Mouse (Mus musculus): ENCODE measurements around the gene Orc1. TPM values are rescaled to one million over a fixed set of nuclear protein-coding genes. Genes with fewer than 3 reads are reported as not detected.

Orc1 gene
- polyA plus RNA-seq (2015; fragmentation: Nextera tagmentation; extraction: Ambion mirVana): 6.6 and 8.1 TPM in 2 replicates

DNA sequence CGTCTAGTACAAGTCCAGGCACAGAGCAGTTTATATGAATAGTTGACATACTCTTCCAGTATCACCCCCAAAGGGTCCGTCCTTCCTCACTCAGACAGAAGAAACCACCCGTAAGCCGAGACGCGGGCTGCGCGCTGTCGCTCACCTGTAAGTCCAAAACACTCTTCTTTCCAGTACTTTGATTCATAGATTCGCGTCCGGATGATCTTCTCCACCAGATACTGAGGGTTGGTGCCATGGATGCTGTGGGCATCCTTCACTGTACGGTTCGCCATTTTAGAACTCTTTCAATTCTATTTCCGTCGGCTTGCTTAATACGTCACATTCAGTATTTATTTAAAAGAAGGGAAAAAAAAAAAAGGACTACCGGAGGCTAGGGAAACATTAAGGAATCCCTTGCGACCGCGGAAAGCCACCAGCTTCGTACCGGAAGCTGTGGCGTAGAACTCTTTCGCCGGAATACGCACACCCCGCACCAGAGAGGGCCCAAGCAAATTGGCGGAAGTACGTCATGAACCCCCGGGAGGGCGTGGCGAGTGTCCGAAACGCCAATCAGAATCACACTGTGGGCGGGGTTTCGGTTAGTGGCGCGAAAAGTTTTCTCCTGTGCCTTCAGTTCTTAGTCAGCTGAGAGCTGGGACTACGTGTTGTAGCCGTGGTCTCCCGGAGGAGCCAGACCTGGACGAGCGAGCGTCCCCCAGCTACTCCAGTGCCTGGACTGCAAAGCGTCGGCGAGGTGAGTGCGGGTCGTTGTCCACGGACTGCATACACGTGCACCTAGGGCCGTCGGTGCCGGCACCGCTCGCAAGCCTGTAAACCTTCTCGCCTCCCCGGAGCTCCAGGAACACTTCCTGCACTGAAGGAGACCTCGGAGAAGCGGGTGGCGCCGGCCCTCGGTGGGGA lies at the start of gene Orc1, which contains the start of gene Prpf38a:
Orc1 (plus strand) TSS at position 584 of the 903 bp plus-strand sequence.
Prpf38a (minus strand) TSS at position 497 of the 903 bp plus-strand sequence.
- H3K9me3 ChIP-seq (replicated peaks): no peaks in the 10 kb centered on the region
- H3K4me2 ChIP-seq: peak within 1 kb of the TSS; percentile 78
- H3K36me3 ChIP-seq (ENCODE audit: poor library complexity, severe bottlenecking): peaks cover 17% of the 10 kb centered on the region
- H3K27me3 ChIP-seq: no peaks in the 10 kb centered on the region
- peak within 1 kb of the TSS; percentile 83 for H3K9ac ChIP-seq
- peak within 1 kb of the TSS; percentile 94 for H3K4me3 ChIP-seq
- peak within 1 kb of the TSS; percentile 70 for H3K27ac ChIP-seq
- H3K4me1 ChIP-seq: peaks cover 28% of the 10 kb centered on the region
- WGBS: under 1% methylated on average over 64 of the region's 64 CpGs
- ATAC-seq: peak; percentile 99

DNA sequence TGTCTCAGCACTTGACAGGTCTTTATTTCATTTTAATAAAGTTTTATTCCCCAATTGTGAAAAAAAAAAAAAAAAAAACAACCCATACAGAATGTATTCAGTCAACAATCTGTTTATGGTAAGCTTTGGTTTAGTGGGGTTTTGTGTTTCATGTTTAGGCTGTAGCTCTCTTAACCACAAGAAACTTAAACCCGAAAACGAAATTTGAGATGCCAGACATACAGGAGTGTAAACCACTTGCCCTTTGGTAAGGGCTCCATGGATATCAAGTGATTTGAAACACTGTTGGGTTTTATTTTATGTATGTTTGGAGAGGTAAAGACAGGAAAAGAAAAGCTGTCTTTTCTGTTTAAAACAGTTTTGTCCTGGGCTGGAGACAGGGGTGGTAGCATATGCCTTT lies 39.5 kb upstream of the Orc1 start:
- Histone ChIP-seq H3K27ac (no peak overlapping the region), H3K4me3 (no peak overlapping the region), H3K4me1 (no peaks in the 10 kb centered on the region), H3K9me3 (replicated peaks) (no peaks in the 10 kb centered on the region), H3K4me2 (no peak overlapping the region), H3K27me3 (no peaks in the 10 kb centered on the region), H3K9ac (no peak overlapping the region), H3K36me3 (ENCODE audit: poor library complexity, severe bottlenecking) (peaks cover 10% of the 10 kb centered on the region)
- ATAC-seq: no peak
- 96% methylated on average over 2 of the region's 2 CpGs for WGBS

DNA sequence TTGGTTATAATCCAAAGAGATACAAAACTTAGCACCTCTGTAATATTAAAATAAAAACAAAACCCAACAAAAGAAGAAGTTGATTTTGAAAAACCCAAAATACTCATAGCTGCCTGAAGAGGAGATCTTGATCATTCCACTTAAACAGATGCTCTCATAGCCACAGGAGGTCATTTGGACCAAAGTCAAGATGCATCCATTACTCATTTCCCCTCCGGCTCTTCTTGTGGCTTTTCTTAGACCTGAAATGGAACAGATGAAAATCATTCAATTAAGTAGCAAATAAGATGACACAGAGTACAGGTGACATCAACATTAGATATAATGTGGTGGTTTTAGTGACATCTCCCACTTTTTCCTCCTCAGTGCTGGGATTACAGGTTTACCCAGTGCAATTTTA lies 14.2 kb upstream of the Orc1 start:
- H3K9me3 ChIP-seq (replicated peaks): no peaks in the 10 kb centered on the region
- H3K4me2 ChIP-seq: no peak overlapping the region
- no peak for ATAC-seq
- H3K36me3 ChIP-seq (ENCODE audit: poor library complexity, severe bottlenecking): peaks cover 86% of the 10 kb centered on the region
- H3K27me3 ChIP-seq: no peaks in the 10 kb centered on the region
- H3K9ac ChIP-seq: no peak overlapping the region
- H3K27ac ChIP-seq: no peak overlapping the region
- WGBS: 86% methylated on average over 1 of the region's 1 CpGs
- no peak overlapping the region for H3K4me3 ChIP-seq
- H3K4me1 ChIP-seq: no peaks in the 10 kb centered on the region

DNA sequence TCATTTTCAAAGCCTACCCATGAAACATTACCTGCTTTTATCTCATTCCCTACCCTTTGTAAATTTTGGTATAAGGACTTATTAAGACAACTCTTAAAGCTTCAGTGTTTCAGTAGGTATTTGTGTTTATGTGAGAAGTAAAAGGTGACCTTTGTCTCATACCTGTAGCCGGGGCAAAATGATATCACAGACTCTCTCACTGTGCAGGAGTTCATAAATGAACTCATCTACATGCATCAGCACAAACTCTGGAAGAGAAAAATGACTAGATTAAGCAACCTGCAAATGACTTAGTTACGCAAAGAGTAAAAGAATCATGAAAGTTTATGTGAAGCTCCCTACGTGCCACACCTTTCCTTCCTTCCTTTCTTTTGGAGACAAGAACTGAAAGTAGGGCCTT lies 6.6 kb upstream of the Orc1 start:
- no peaks in the 10 kb centered on the region for H3K27me3 ChIP-seq
- ATAC-seq: no peak
- WGBS: over 99% methylated on average over 3 of the region's 3 CpGs
- H3K4me3 ChIP-seq: no peak overlapping the region
- H3K4me1 ChIP-seq: peaks cover 6% of the 10 kb centered on the region
- no peak overlapping the region for H3K9ac ChIP-seq
- H3K9me3 ChIP-seq (replicated peaks): no peaks in the 10 kb centered on the region
- peaks cover 66% of the 10 kb centered on the region for H3K36me3 ChIP-seq (ENCODE audit: poor library complexity, severe bottlenecking)
- H3K4me2 ChIP-seq: no peak overlapping the region
- H3K27ac ChIP-seq: no peak overlapping the region

DNA sequence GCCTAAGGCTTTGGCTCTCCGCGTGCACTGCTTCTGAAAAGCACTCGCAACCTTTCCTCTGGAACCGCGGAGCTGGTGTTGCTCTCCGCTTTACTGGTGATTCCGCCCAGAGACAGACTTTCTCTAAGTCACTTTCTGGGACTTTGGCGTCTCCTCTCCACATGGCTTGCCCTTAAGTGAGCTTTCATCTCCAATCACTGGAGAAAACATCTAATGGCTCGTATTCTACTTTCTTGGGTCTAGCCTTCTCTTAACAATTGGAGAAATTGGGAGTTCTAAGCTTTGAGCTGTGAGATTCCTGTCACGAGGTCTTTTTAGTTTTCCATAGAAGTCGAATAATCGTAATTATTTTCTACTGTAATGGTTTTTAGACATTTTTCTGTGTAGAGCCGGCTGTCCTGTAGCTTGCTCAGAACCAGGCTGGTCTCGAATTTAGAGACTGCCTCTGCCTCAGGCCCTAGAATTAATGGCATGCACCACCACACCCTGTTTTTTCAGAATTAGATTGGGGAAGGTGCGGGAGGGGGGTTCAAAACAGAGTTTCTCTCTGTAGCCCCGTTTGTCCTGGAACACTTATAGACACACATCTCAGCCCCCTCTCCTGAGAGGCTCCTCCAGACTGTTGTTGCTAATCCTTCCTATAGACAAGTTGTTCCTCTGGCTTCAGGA lies 654 bp downstream of the Orc1 start:
- Histone ChIP-seq H3K9me3 (replicated peaks) (no peaks in the 10 kb centered on the region), H3K4me3 (peak overlapping the region; percentile 94), H3K27me3 (no peaks in the 10 kb centered on the region), H3K36me3 (ENCODE audit: poor library complexity, severe bottlenecking) (peaks cover 11% of the 10 kb centered on the region), H3K4me2 (peak overlapping the region; percentile 78), H3K4me1 (peaks cover 28% of the 10 kb centered on the region), H3K9ac (peak overlapping the region; percentile 83), H3K27ac (peak overlapping the region; percentile 70; the same call in 1 of the 2 replicates)
- no peak for ATAC-seq
- WGBS: 1% methylated on average over 16 of the region's 16 CpGs

DNA sequence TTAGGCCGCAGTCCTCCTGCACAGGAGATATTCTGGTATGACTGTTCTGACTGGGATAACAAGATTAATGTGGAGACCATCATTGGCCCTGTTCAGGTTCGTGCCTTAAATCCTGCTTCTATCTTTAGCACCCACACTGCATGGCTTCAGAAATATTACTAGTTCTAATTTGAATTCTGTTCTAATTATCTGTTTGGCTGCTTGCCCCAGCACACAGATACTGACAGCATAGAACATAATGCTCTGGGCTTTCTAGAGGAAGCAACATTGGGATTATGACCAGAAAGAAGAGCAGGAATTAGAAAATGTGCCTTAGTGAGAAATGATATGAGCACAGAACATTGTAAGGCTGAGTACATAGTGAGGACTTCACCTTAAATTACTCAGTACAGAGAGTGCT lies 14.2 kb downstream of the Orc1 start:
- 90% methylated on average over 2 of the region's 2 CpGs for WGBS
- ATAC-seq: no peak
- Histone ChIP-seq H3K9ac (no peak overlapping the region), H3K4me1 (no peaks in the 10 kb centered on the region), H3K36me3 (ENCODE audit: poor library complexity, severe bottlenecking) (peaks cover 10% of the 10 kb centered on the region; the same call in 1 of the 2 replicates), H3K9me3 (replicated peaks) (no peaks in the 10 kb centered on the region), H3K4me3 (no peak overlapping the region), H3K27me3 (no peaks in the 10 kb centered on the region), H3K27ac (no peak overlapping the region), H3K4me2 (no peak overlapping the region)

DNA sequence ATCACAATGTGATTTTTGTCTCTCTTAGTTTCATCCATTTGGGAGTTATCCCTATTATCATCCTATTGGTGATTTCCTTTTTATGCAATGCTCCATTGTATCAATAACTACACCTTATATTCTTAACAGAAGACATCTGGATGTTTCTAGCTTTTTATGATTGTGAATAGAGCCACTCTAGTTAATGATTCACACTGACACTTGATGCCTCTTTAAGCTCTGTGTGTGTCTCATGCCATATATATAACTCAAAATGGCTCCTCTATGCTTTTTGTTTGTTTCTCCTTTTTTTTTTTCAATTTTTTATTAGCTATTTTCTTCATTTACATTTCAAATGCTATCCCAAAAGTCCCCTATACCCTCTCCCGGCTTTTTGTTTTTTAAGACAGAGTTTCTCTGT lies 16.6 kb downstream of the Orc1 start:
- peaks cover 14% of the 10 kb centered on the region; the same call in 1 of the 2 replicates for H3K36me3 ChIP-seq (ENCODE audit: poor library complexity, severe bottlenecking)
- no peaks in the 10 kb centered on the region for H3K9me3 ChIP-seq (replicated peaks)
- H3K4me1 ChIP-seq: no peaks in the 10 kb centered on the region
- no peak overlapping the region for H3K4me2 ChIP-seq
- H3K27me3 ChIP-seq: no peaks in the 10 kb centered on the region
- no peak overlapping the region for H3K27ac ChIP-seq
- 97% methylated on average over 1 of the region's 1 CpGs for WGBS
- H3K4me3 ChIP-seq: no peak overlapping the region
- no peak overlapping the region for H3K9ac ChIP-seq
- ATAC-seq: no peak

DNA sequence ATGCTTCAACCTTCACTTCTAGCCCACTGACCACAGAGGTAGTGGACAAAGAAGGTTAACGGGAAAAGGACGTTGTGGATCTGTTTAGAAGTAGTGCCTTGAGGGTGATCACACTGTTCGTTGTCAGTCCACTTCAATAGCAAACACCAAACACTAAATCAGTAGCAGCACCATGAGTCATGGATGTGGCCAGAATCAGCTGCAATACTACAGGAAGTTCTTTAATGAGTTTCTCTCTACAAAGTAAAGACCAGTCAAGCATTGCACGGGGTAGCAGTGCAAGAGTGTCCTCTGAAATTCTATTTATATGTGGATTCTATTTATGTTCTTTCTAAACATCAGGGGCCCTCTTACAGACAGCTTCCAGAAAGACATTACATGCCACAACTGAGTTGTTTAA lies 19.1 kb downstream of the Orc1 start:
- H3K4me3 ChIP-seq: no peak overlapping the region

DNA sequence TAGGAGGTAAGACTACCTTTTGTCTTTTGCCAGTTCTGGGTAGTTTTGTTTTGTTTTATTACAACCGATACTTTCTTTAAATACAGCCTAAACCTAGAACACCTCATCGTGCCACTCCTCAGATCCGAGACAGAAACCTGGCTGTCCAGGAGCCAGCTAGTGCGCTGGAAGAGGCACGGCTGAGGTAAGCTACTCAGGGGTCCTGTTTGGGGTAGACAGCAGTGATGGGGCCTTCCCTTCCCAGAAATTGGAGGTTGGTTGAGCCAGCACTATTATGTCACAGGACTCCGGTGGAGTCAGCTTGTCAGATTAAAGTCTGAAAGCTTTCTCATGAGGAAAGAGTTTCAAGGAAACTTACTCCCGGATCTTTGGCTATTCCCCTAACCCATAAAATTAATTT lies 22.6 kb downstream of the Orc1 start:
- peaks cover 56% of the 10 kb centered on the region for H3K36me3 ChIP-seq (ENCODE audit: poor library complexity, severe bottlenecking)
- 98% methylated on average over 7 of the region's 7 CpGs for WGBS
- no peaks in the 10 kb centered on the region for H3K9me3 ChIP-seq (replicated peaks)
- no peak overlapping the region for H3K4me2 ChIP-seq
- H3K4me1 ChIP-seq: no peaks in the 10 kb centered on the region
- H3K27ac ChIP-seq: no peak overlapping the region
- ATAC-seq: no peak
- no peaks in the 10 kb centered on the region for H3K27me3 ChIP-seq
- H3K9ac ChIP-seq: no peak overlapping the region
- no peak overlapping the region for H3K4me3 ChIP-seq

More for the DNA sequence above, 19.1 kb downstream of the Orc1 start:
- H3K4me2 ChIP-seq: no peak overlapping the region
- no peak overlapping the region for H3K27ac ChIP-seq
- peaks cover 27% of the 10 kb centered on the region for H3K36me3 ChIP-seq (ENCODE audit: poor library complexity, severe bottlenecking)
- H3K9ac ChIP-seq: no peak overlapping the region
- no peak for ATAC-seq
- no peaks in the 10 kb centered on the region for H3K9me3 ChIP-seq (replicated peaks)
- no peaks in the 10 kb centered on the region for H3K4me1 ChIP-seq
- H3K27me3 ChIP-seq: no peaks in the 10 kb centered on the region
- WGBS: 94% methylated on average over 4 of the region's 4 CpGs

DNA sequence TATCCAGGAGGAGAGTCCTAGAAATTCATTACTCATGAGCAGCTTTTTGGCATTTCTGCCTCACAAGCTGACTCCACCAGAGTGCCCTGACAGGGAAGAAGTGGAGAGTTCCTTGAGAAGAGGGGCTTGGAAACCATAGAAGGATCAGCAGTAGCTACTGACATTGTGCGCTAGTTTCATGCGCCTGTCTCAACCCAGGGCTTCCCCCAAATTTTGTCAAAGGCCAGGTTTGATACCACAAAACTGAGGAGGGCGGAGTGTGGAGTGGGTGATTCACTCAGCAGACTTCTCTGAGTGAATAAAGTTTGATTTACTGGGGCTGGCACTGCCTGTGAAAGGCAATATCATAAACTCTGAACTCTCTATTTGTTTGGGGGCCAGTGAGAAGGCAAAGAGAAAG lies 29.4 kb downstream of the Orc1 start:
- 95% methylated on average over 3 of the region's 3 CpGs for WGBS
- no peak overlapping the region for H3K9ac ChIP-seq
- no peak overlapping the region for H3K4me2 ChIP-seq
- no peaks in the 10 kb centered on the region for H3K27me3 ChIP-seq
- ATAC-seq: no peak
- H3K9me3 ChIP-seq (replicated peaks): no peaks in the 10 kb centered on the region
- H3K4me1 ChIP-seq: no peaks in the 10 kb centered on the region
- H3K27ac ChIP-seq: no peak overlapping the region
- peaks cover 40% of the 10 kb centered on the region for H3K36me3 ChIP-seq (ENCODE audit: poor library complexity, severe bottlenecking)
- no peak overlapping the region for H3K4me3 ChIP-seq

DNA sequence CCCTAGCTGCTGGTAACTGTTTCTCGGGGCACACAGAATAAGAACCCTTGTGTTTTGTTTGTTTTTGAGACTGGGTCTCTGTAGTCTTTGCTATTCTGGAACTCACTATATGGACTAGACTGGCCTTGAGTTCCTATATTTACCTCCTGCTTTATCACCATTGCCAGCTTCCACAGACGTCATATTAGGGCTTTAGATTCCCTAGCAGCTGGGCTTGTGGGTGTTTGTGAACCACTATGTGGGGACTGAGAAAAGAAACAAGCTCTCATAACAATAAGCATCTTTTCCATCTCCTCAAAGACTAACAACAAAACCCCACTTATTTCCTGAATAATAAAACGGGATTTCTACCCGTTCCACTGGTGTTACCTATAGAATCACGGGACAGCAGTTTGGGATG lies 31.7 kb downstream of the Orc1 start:
- H3K36me3 ChIP-seq (ENCODE audit: poor library complexity, severe bottlenecking): peaks cover 25% of the 10 kb centered on the region
- WGBS: 88% methylated on average over 5 of the region's 5 CpGs
- ATAC-seq: no peak

DNA sequence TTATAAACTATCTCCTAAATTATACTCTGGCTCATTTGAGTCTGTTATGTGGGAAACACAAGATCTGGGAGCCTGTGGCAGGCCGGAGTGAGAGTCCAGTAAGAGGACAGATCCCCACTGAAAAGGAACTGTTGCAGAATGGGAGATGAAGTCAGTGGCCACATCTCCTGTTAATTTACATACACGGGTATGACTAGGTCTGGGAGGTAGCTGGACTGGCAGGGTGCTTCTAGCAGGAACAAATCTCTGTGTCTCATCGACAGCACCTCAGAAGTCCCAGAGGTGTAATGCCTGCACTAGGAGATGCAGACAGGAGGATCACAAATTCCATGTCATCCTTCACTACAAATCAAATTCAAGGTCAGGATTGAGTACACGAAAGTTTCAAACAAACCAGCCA lies 39.4 kb downstream of the Orc1 start:
- Histone ChIP-seq H3K9me3 (replicated peaks) (no peaks in the 10 kb centered on the region), H3K36me3 (ENCODE audit: poor library complexity, severe bottlenecking) (peaks cover 5% of the 10 kb centered on the region; the same call in 1 of the 2 replicates), H3K4me3 (peak overlapping the region; percentile 76; the same call in 1 of the 2 replicates), H3K27me3 (no peaks in the 10 kb centered on the region), H3K4me2 (peak overlapping the region; percentile 86), H3K27ac (no peak overlapping the region), H3K9ac (peak overlapping the region; percentile 95), H3K4me1 (peaks cover 19% of the 10 kb centered on the region)
- ATAC-seq: no peak
- WGBS: 67% methylated on average over 4 of the region's 4 CpGs

More for the DNA sequence above, 31.7 kb downstream of the Orc1 start:
- H3K4me3 ChIP-seq: no peak overlapping the region
- no peaks in the 10 kb centered on the region for H3K4me1 ChIP-seq
- no peaks in the 10 kb centered on the region for H3K9me3 ChIP-seq (replicated peaks)
- no peak overlapping the region for H3K27ac ChIP-seq
- H3K4me2 ChIP-seq: no peak overlapping the region
- no peaks in the 10 kb centered on the region for H3K27me3 ChIP-seq
- no peak overlapping the region for H3K9ac ChIP-seq
